Mouse (Mus musculus) intestine, embryonic 14.5 days (tissue): Measurements from ENCODE around the gene Ube2q2. TPM values are rescaled to one million over a fixed set of nuclear protein-coding genes. Genes with fewer than 3 reads are reported as not detected.

Experiments
- ATAC-seq: fragments of 200-750 bp; cut with Nextera tagmentation; replicated peaks from 2 replicates; pipeline ENCODE4 v1.8.0; 2017; ENCODE audit warnings: low read depth, moderate number of reproducible peaks, moderate TSS enrichment, moderate library complexity; ENCODE audit not compliant: low FRiP score, low TSS enrichment
- DNase-seq: peaks from one replicate; pipeline ENCODE4 v3.0.0-alpha.2; 2018; ENCODE audit warnings: low spot score
- H3K27ac ChIP-seq: fragments of 300-500 bp; sonication (generic); 2 replicates; pipeline ENCODE4 v1.5.1; 2014; ENCODE audit warnings: low read depth, mild to moderate bottlenecking, control low read depth
- H3K27me3 ChIP-seq: fragments of 300-500 bp; sonication (generic); replicated peaks from 2 replicates; pipeline ENCODE4 v1.6.1; 2014; ENCODE audit warnings: low read length, control low read depth; ENCODE audit not compliant: control insufficient read depth, insufficient read depth
- H3K36me3 ChIP-seq: fragments of 300-500 bp; sonication (generic); 2 replicates; pipeline ENCODE4 v1.6.1; 2014; ENCODE audit warnings: low read length, control low read depth; ENCODE audit not compliant: control insufficient read depth, insufficient read depth
- H3K4me1 ChIP-seq: fragments of 300-500 bp; sonication (generic); replicated peaks from 2 replicates; pipeline ENCODE4 v1.6.1; 2014; ENCODE audit warnings: low read length, control low read depth, mixed read lengths; ENCODE audit not compliant: control insufficient read depth, insufficient read depth
- H3K4me2 ChIP-seq: fragments of 300-500 bp; sonication (generic); 2 replicates; pipeline ENCODE4 v1.6.1; 2014; ENCODE audit warnings: low read length
- H3K4me3 ChIP-seq: fragments of 300-500 bp; sonication (generic); 2 replicates; pipeline ENCODE4 v1.5.1; 2014; ENCODE audit warnings: low read depth, low read length, control low read depth, mixed read lengths
- H3K9ac ChIP-seq: fragments of 300-500 bp; sonication (generic); 2 replicates; pipeline ENCODE4 v1.6.1; 2014; ENCODE audit warnings: mild to moderate bottlenecking, low read length
- H3K9me3 ChIP-seq: fragments of 300-500 bp; sonication (generic); 2 replicates; pipeline ENCODE4 v1.6.1; 2016; ENCODE audit warnings: low read length, control low read depth; ENCODE audit not compliant: control insufficient read depth
- WGBS: fragments of 180-500 bp; shearing (Covaris S2); extraction: QIAGEN DNeasy Blood & Tissue Kit; methylation state at CpG from one replicate; pipeline ENCODE4 v1.1.7; 2014; 5-methylcytosine and 5-hydroxymethylcytosine counted together
- polyA plus RNA-seq: library from polyadenylated mRNA; unstranded; fragments of >200 nt; fragmentation: Nextera tagmentation; extraction: Ambion mirVana; gene quantifications from 2 replicates; pipeline ENCODE4 v1.2.1, GENCODE M21; 2014

Ube2q2 gene
- polyA plus RNA-seq, 1 experiment from 2014 or later, result 33.8 TPM

- H3K9ac ChIP-seq, result no peak overlapping the region
- H3K27ac ChIP-seq, result no peak overlapping the region
- no peaks in the 10 kb centered on the region for H3K27me3 ChIP-seq
- H3K9me3 ChIP-seq, result no peaks in the 10 kb centered on the region
- ATAC-seq (no peak), DNase-seq (no peak)
- no peak overlapping the region for H3K4me3 ChIP-seq
- peaks cover 13% of the 10 kb centered on the region for H3K4me1 ChIP-seq
- no peaks in the 10 kb centered on the region for H3K36me3 ChIP-seq
- H3K4me2 ChIP-seq, result peak overlapping the region; percentile 93
Observed at GRCm38 (mm10) chr9:55151096-55151495, 2.4 kb downstream of the Ube2q2 start.

DNA sequence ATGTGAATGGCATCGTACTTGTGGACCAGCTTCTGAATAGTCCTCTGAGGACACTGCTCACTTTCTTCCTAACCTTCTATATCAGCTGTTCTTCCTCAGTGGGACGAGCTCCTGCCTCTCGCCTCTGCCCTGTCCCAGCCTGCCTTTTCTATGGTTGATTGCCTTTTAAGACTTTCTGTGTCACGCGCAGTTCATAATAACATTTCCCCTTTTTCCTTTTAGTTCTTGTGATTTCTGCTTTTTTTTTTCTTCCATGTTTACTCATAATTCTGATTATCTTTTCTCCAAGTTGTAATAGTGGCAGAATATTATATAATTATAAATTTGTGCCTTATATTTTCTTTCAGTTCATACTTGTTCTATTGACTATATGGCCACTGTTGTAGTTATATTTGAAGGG is 4.3 kb downstream of the Ube2q2 start:
- Histone ChIP-seq H3K4me2 (no peak overlapping the region), H3K36me3 (no peaks in the 10 kb centered on the region), H3K9ac (no peak overlapping the region), H3K4me3 (no peak overlapping the region), H3K9me3 (no peaks in the 10 kb centered on the region), H3K27ac (no peak overlapping the region), H3K27me3 (no peaks in the 10 kb centered on the region), H3K4me1 (peaks cover 13% of the 10 kb centered on the region)
- DNase-seq (no peak), ATAC-seq (no peak)
- WGBS, result 86% methylated on average over 5 of the region's 5 CpGs

DNA sequence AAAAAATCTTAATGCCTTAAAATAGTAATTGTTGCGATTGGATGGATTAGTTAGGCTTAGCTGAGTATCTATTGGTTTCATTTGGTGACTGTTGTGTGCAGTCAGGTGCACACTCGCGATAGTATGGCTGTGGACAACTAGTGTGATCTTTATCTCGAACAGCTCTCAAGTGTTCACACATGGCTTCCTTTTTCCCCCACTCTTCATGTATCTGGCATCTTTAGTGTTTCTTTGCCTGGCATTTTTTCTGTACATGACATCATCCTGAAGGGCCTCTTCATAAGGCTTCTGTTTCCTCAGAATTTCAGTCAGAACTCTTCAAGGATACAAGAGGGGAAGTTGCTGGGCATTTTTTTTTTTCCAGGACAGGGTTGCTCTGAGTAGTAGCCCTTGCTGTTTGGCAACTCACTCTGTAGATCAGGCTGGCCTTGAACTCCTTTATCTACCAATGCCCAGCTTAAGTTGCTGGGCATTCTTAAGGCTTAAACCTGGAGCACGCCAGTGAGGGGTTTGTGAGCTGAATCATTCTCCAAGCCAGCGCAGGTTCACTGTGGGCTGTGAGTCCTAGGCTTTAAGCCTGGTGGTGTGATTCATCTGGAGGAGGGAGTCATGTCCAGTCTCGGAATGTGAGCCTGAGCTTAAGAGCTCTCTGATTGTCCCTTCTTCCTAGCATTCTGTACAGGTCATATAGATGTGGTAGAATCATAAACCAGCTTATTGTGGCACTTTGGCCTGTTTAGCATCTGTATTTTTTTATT is 22.2 kb downstream of the Ube2q2 start:
- H3K27ac ChIP-seq, result no peak overlapping the region
- 83% methylated on average over 7 of the region's 7 CpGs for WGBS

GRCm38 (mm10) chr9:55172195-55172685 is 23.6 kb downstream of the Ube2q2 start:
- ATAC-seq (no peak), DNase-seq (no peak)
- Histone ChIP-seq H3K36me3 (peaks cover 23% of the 10 kb centered on the region), H3K4me1 (no peaks in the 10 kb centered on the region), H3K9me3 (no peaks in the 10 kb centered on the region), H3K4me2 (no peak overlapping the region), H3K27me3 (no peaks in the 10 kb centered on the region), H3K27ac (no peak overlapping the region), H3K4me3 (no peak overlapping the region), H3K9ac (no peak overlapping the region)
- WGBS, result 92% methylated on average over 1 of the region's 1 CpGs

More for the DNA sequence above, 22.2 kb downstream of the Ube2q2 start:
- H3K9me3 ChIP-seq, result no peaks in the 10 kb centered on the region
- no peaks in the 10 kb centered on the region for H3K27me3 ChIP-seq
- no peak for ATAC-seq
- no peak for DNase-seq
- H3K4me3 ChIP-seq, result no peak overlapping the region
- no peak overlapping the region for H3K9ac ChIP-seq
- H3K4me1 ChIP-seq, result no peaks in the 10 kb centered on the region
- peaks cover 23% of the 10 kb centered on the region for H3K36me3 ChIP-seq
- no peak overlapping the region for H3K4me2 ChIP-seq

DNA sequence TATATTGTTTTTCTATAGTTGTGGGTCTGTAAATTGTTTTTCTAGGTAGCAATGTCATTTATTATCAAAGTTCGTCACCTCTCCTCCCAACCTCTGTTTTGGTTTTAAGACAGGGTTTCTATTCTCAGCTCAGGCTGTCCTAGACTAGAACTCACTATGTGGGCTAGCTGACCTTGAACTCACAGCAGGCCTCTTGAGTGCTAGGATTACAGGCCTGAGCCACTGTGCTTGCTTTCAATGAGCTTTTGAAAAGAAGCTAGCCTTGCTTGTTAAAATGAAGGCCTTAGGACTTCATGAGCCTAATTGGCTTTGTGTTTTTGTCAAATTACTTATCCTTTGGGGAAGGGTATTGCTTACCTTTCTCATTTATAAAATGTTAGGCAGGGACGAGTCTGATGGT is 25.6 kb downstream of the Ube2q2 start:
- no peaks in the 10 kb centered on the region for H3K27me3 ChIP-seq
- ATAC-seq, result no peak
- no peaks in the 10 kb centered on the region for H3K4me1 ChIP-seq

DNA sequence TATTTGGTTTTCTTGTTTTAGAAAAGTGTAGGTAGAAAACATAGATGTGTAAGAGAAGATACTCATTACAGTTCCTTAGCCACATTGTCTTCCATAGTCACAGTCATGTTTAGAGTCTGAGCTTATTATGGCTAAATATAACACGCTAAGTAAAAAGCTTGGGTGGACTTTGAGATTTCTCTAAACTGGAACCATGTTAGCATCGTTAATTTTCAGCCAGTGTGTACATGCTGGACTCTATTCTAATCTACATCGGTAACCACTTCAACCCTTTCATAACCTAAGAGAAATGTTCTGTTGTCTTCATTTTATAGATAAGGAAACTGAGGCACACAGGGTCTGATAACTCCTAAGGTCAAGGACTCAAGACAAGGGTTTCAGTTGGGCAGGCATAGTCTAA is 47.2 kb downstream of the Ube2q2 start:
- Histone ChIP-seq H3K27ac (no peak overlapping the region), H3K36me3 (peaks cover 27% of the 10 kb centered on the region), H3K27me3 (no peaks in the 10 kb centered on the region), H3K4me2 (no peak overlapping the region), H3K9me3 (no peaks in the 10 kb centered on the region), H3K4me1 (no peaks in the 10 kb centered on the region), H3K4me3 (no peak overlapping the region), H3K9ac (no peak overlapping the region)
- WGBS, result 96% methylated on average over 3 of the region's 3 CpGs
- no peak for ATAC-seq
- no peak for DNase-seq

More for the DNA sequence above, 25.6 kb downstream of the Ube2q2 start:
- no peak overlapping the region for H3K4me2 ChIP-seq
- no peak for DNase-seq
- no peak overlapping the region for H3K4me3 ChIP-seq
- H3K27ac ChIP-seq, result no peak overlapping the region
- H3K9ac ChIP-seq, result no peak overlapping the region
- H3K9me3 ChIP-seq, result no peaks in the 10 kb centered on the region
- WGBS, result 86% methylated on average over 2 of the region's 2 CpGs
- peaks cover 11% of the 10 kb centered on the region for H3K36me3 ChIP-seq

- Histone ChIP-seq H3K36me3 (peaks cover 22% of the 10 kb centered on the region), H3K27me3 (no peaks in the 10 kb centered on the region), H3K9ac (no peak overlapping the region), H3K4me3 (no peak overlapping the region), H3K4me1 (no peaks in the 10 kb centered on the region), H3K4me2 (no peak overlapping the region), H3K9me3 (no peaks in the 10 kb centered on the region), H3K27ac (no peak overlapping the region)
- ATAC-seq (no peak), DNase-seq (peak; percentile 24)
- 100% methylated on average over 1 of the region's 1 CpGs for WGBS
Observed at GRCm38 (mm10) chr9:55198260-55198659, 49.6 kb downstream of the Ube2q2 start.

DNA sequence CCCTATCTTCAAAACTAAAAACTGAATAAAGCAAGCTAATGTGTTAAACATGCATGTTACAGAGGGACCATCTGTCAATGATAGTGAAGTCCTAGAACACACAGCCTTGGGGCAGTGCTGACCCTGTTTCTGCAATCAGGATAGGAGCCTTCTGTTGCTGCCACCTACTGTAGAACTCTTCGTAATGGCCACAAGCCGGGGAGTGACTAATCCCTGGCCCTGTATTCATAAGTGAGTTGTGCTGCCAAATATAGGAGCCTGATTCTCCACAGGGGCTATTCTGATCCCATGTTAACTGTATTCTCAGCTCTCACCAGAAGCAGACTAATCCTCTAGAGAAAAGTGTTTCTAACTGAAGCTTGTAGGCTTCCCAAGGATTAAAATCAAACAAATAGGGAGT is 50.7 kb downstream of the Ube2q2 start:
- Histone ChIP-seq H3K36me3 (peaks cover 26% of the 10 kb centered on the region), H3K4me3 (no peak overlapping the region), H3K4me2 (no peak overlapping the region), H3K27me3 (no peaks in the 10 kb centered on the region), H3K27ac (no peak overlapping the region), H3K4me1 (no peaks in the 10 kb centered on the region), H3K9me3 (no peaks in the 10 kb centered on the region), H3K9ac (no peak overlapping the region)
- DNase-seq, result peak; percentile 33
- ATAC-seq, result no peak
- 91% methylated on average over 2 of the region's 2 CpGs for WGBS

GRCm38 (mm10) chr9:55208458-55208789 is 59.8 kb downstream of the Ube2q2 start:
- peaks cover 22% of the 10 kb centered on the region; the same call in 1 of the 2 replicates for H3K36me3 ChIP-seq
- H3K4me1 ChIP-seq, result peaks cover 6% of the 10 kb centered on the region
- DNase-seq (no peak), ATAC-seq (0 out of 2 replicates have a peak, but pooled peaks have one; percentile 16)
- H3K4me2 ChIP-seq, result peak overlapping the region; percentile 80
- H3K27ac ChIP-seq, result peak overlapping the region; percentile 86; the same call in 1 of the 2 replicates
- no peaks in the 10 kb centered on the region for H3K27me3 ChIP-seq
- peak overlapping the region; percentile 87 for H3K9ac ChIP-seq
- peak overlapping the region; percentile 83 for H3K4me3 ChIP-seq
- H3K9me3 ChIP-seq, result no peaks in the 10 kb centered on the region
- WGBS, result 0% methylated on average over 2 of the region's 2 CpGs
